12 mouse cellular contexts compared by ENCODE assay signal in genomic region chr9:86668590-86669252, GRCm38 (mm10). TPM values are rescaled to one million over a fixed set of nuclear protein-coding genes. Genes with fewer than 3 reads are reported as not detected.
DNase-seq lines count a peak whose midpoint lies in the region; ATAC-seq and TF ChIP-seq lines count a peak whose summit lies in the region.
"Had no signal": no experiment of that assay in that cellular context is flagged by ENCODE, and none has a peak within 500 bp of the region (broad histone marks: within the 10 kb centered on the region; RNA-seq: fewer than 3 reads in every experiment).

No protein-coding gene starts in this region.

- H3K4me2 ChIP-seq in embryonic facial prominence, embryonic 13.5 days = no peak overlapping the region
- H3K4me2 ChIP-seq in midbrain, embryonic 12.5 days (replicated peaks) = no peak overlapping the region
- no peak overlapping the region for H3K4me2 ChIP-seq in hindbrain, embryonic 12.5 days (replicated peaks)
- H3K4me2 ChIP-seq: liver, embryonic 13.5 days had no signal

- no peaks in the 10 kb centered on the region for H3K36me3 ChIP-seq in heart, adult 2 months (ENCODE audit: control insufficient read depth, insufficient read depth, low read length)
- 0 out of 2 replicates have a peak, but pooled peaks cover 4% of the 10 kb centered on the region for H3K36me3 ChIP-seq in embryonic facial prominence, embryonic 13.5 days
- no peaks in the 10 kb centered on the region for H3K36me3 ChIP-seq in midbrain, embryonic 12.5 days
- no peaks in the 10 kb centered on the region for H3K36me3 ChIP-seq in hindbrain, embryonic 12.5 days
- H3K36me3 ChIP-seq: liver, embryonic 13.5 days had no signal

- no peak for TF ChIP-seq POLR2A in heart, adult 2 months (IDR thresholded peaks at IDR 0.05; ENCODE audit: insufficient read depth, low read depth, low read length)

- TF ChIP-seq CTCF in heart, adult 2 months (IDR thresholded peaks at IDR 0.05) = no peak

- no peaks in the 10 kb centered on the region for H3K9me3 ChIP-seq in embryonic facial prominence, embryonic 13.5 days
- H3K9me3 ChIP-seq in midbrain, embryonic 12.5 days = no peaks in the 10 kb centered on the region
- no peaks in the 10 kb centered on the region for H3K9me3 ChIP-seq in hindbrain, embryonic 12.5 days (replicated peaks)
- H3K9me3 ChIP-seq: liver, embryonic 13.5 days had no signal

- no peak for TF ChIP-seq EP300 in heart, adult 2 months (IDR thresholded peaks at IDR 0.05; ENCODE audit: insufficient read depth, low read depth, low read length)

- DNase-seq in heart, adult 2 months = no peak
- DNase-seq in heart, postnatal 25 days (ENCODE audit: low spot score) = no peak
- DNase-seq in R1 (ENCODE audit: low read depth, low spot score) = peak; percentile 18
- DNase-seq in cerebellum, adult 9-10 months = no peak
- DNase-seq: adrenal gland, adult 8-10 months; kidney, adult 8-10 months; liver, embryonic 13.5 days had no signal

- peaks cover 1% of the 10 kb centered on the region; the same call in 1 of the 2 replicates for H3K4me1 ChIP-seq in heart, adult 2 months (ENCODE audit: control insufficient read depth, insufficient read depth, low read length)
- peaks cover 5% of the 10 kb centered on the region for H3K4me1 ChIP-seq in embryonic facial prominence, embryonic 13.5 days
- H3K4me1 ChIP-seq in midbrain, embryonic 12.5 days = peaks cover 8% of the 10 kb centered on the region
- H3K4me1 ChIP-seq in hindbrain, embryonic 12.5 days = no peaks in the 10 kb centered on the region
- H3K4me1 ChIP-seq: liver, embryonic 13.5 days had no signal

- H3K9ac ChIP-seq in heart, adult 2 months (ENCODE audit: low read depth, low read length) = no peak overlapping the region
- no peak overlapping the region for H3K9ac ChIP-seq in embryonic facial prominence, embryonic 13.5 days
- H3K9ac ChIP-seq in midbrain, embryonic 12.5 days (replicated peaks) = no peak overlapping the region
- H3K9ac ChIP-seq in hindbrain, embryonic 12.5 days = no peak overlapping the region
- H3K9ac ChIP-seq: liver, embryonic 13.5 days had no signal

- H3K27ac ChIP-seq in heart, adult 2 months = peak overlapping the region; percentile 28; the same call in 1 of the 2 replicates
- no peak overlapping the region for H3K27ac ChIP-seq in embryonic facial prominence, embryonic 13.5 days
- H3K27ac ChIP-seq in midbrain, embryonic 12.5 days (replicated peaks) = peak overlapping the region; percentile 20; the same call in 1 of the 2 replicates
- H3K27ac ChIP-seq in hindbrain, embryonic 12.5 days = no peak overlapping the region
- H3K27ac ChIP-seq: liver, embryonic 13.5 days had no signal

- no peaks in the 10 kb centered on the region for H3K27me3 ChIP-seq in heart, adult 2 months (ENCODE audit: control insufficient read depth, insufficient read depth, low read length)
- H3K27me3 ChIP-seq in embryonic facial prominence, embryonic 13.5 days = no peaks in the 10 kb centered on the region
- 0 out of 2 replicates have a peak, but pooled peaks cover 3% of the 10 kb centered on the region for H3K27me3 ChIP-seq in midbrain, embryonic 12.5 days
- H3K27me3 ChIP-seq in hindbrain, embryonic 12.5 days = no peaks in the 10 kb centered on the region
- H3K27me3 ChIP-seq: CH12.LX; liver, embryonic 13.5 days; Patski had no signal

- WGBS in heart, adult 2 months = 62% methylated on average over 8 of the region's 8 CpGs
- 38% methylated on average over 8 of the region's 8 CpGs for WGBS in embryonic facial prominence, embryonic 13.5 days
- WGBS in midbrain, embryonic 12.5 days = 19% methylated on average over 8 of the region's 8 CpGs
- WGBS in hindbrain, embryonic 12.5 days = 45% methylated on average over 8 of the region's 8 CpGs

- intact Hi-C loops in heart, adult 2 months (cut with DNase I) = no loop called here
- intact Hi-C loops in heart, postnatal 25 days (cut with DNase I) = no loop called here

- peak; percentile 37; the same call in 1 of the 2 replicates for ATAC-seq in embryonic facial prominence, embryonic 13.5 days (ENCODE audit: insufficient number of reproducible peaks, insufficient read depth, low FRiP score, low TSS enrichment, low read depth)
- ATAC-seq in midbrain, embryonic 12.5 days (ENCODE audit: low FRiP score, low read depth) = peak; percentile 64
- no peak for ATAC-seq in hindbrain, embryonic 12.5 days (ENCODE audit: low FRiP score)
- ATAC-seq: Patski had no signal

- peaks cover 3% of the 10 kb centered on the region; the same call in 1 of the 2 replicates for H3K79me2 ChIP-seq in heart, adult 2 months (replicated peaks; ENCODE audit: control insufficient read depth, insufficient read depth, low read length)

- no peak overlapping the region for H3K4me3 ChIP-seq in heart, adult 2 months
- no peak overlapping the region for H3K4me3 ChIP-seq in embryonic facial prominence, embryonic 13.5 days
- H3K4me3 ChIP-seq in midbrain, embryonic 12.5 days = no peak overlapping the region
- H3K4me3 ChIP-seq in hindbrain, embryonic 12.5 days = no peak overlapping the region
- H3K4me3 ChIP-seq: liver, embryonic 13.5 days had no signal

RNA-seq across cellular contexts. Expression of gene Me1, which starts 27.0 kb away (rescaled TPM):
- total RNA-seq in heart, adult 2 months (2021) = 100 to 1,000 TPM in 1 of 2 experiments, 10 to 100 TPM in 1; 100.0 to 110 TPM
- 67.1 and 101 TPM in 2 replicates for polyA plus RNA-seq in heart, adult 2 months (2012; rRNA removed)
- total RNA-seq in heart, postnatal 25 days (2021) = 10 to 100 TPM; 86.7 to 92.3 TPM
- polyA plus RNA-seq in embryonic facial prominence, embryonic 13.5 days (2015; fragmentation: Nextera tagmentation; extraction: Ambion mirVana) = 19.2 and 20.3 TPM in 2 replicates
- polyA plus RNA-seq in midbrain, embryonic 12.5 days (2016; fragmentation: Nextera tagmentation; extraction: Ambion mirVana) = 17.1 TPM in 2 replicates
- polyA plus RNA-seq in hindbrain, embryonic 12.5 days (2016; fragmentation: Nextera tagmentation; extraction: Ambion mirVana) = 22.8 and 27.1 TPM in 2 replicates

Comparison
In these comparisons a context has a peak if more than half of its experiments do, and no peak if none do; other contexts are left out.
1. H3K27ac ChIP-seq: peak in heart, adult 2 months (single experiment) and midbrain, embryonic 12.5 days (single experiment); none in embryonic facial prominence, embryonic 13.5 days (single experiment) and hindbrain, embryonic 12.5 days (single experiment).